Mouse (Mus musculus) CH12F3 (cell line): ENCODE measurements around the gene Cic.
"Not testable (repeated sequence)": the region's sequence is repeated elsewhere in the genome, so short reads cannot be mapped to it uniquely, and the experiment has no call there.

Experiments used
- in situ Hi-C: fragments of 300-500 bp; cut with MboI; formaldehyde crosslinking; loops from 2 replicates; pipeline ENCODE4 v1.14.3; 2020; ENCODE audit warnings: low sequenced_read_pairs

Gene Cic

GRCm38 (mm10) chr7:25303003-25303684, 35.6 kb downstream of the Cic start:
- in situ Hi-C loops = no loop called here

DNA sequence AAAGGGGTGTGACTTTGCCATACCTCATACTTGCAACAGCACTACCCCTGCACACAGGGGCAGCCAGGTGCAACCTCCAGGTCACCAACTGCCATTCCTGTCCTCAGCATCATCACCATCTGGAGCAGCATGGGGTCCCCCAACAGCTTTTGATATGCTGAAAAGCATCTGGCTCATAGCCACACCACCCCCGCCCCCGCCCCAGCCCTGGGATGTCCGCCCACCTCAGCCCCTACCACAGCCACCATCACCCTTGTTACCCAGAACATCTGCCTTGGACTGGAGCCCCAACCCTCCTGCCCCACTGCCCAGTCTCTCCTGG, 36.1 kb downstream of the Cic start:
- in situ Hi-C loops = no loop called here

DNA sequence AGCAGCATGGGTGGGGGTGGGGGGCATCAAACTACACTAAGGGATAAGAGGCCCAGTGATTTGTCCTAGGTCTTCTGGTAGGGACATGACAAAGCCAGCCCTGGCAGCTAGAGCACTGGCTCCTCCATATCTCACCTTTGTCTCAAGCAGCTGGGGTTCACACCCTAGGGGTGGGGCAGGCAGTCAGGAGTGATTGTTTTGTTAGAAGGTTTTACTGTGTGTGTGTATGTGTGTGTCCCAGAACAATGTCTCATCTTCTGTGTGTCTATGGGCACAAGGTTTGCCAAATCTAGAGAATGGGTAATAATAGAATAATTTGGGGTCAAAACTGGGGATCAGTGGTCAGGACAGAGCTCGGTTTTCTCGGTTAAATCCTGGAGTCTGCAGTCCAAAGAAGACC, 38.0 kb downstream of the Cic start:
- in situ Hi-C loops = no loop called here

GRCm38 (mm10) chr7:25305956-25306613, 38.6 kb downstream of the Cic start, which contains the start of gene Tmem145:
Gene Tmem145, plus strand, starts transcription at chr7:25306106.
- in situ Hi-C loops = no loop called here

GRCm38 (mm10) chr7:25306614-25306996, 39.1 kb downstream of the Cic start:
- in situ Hi-C loops = no loop called here

DNA sequence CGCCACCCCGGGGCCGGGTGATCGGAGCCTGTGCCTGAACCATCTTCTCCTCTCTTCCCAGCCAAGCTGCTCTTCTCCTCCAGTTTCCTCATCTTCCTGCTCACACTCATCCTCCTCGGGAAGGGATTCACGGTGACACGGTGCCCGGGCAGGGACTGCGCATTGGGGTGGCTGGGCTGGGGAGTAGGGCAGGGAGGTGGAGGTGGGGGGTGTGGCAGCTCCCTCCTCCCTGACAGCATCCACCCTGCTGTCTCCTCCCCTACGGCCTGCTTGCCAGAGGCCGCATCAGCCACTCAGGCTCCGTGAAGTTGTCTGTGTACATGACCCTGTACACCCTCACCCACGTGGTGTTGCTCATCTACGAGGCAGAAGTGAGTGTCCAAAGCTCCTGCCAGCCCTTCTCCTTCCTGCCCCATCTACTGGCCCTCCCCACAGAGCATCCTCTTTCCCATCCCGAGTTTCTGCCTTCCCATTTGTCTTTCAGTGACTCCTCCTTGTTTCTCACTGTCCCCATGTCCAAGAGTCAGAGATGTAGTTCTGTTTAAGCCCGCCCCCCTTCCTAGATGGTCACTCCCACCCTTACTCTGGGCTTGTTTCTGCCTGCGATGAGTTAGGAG, 41.3 kb downstream of the Cic start:
- in situ Hi-C loops = no loop called here

DNA sequence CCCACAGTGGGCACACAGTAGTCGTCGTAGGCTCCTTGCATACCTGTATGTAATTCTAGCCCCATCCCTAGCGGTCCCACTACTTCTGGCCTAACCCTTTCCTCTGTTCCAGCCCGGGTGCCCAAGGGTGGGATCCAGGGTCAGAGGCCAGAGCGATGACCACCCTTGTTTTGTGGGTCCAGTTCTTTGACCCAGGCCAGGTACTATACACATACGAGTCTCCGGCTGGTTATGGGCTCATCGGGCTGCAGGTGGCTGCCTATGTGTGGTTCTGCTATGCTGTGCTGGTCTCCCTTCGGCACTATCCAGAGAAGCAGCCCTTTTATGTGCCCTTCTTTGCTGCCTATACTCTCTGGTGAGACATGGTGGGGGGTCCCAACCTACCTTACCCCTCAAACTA, 41.9 kb downstream of the Cic start:
- in situ Hi-C loops = no loop called here

DNA sequence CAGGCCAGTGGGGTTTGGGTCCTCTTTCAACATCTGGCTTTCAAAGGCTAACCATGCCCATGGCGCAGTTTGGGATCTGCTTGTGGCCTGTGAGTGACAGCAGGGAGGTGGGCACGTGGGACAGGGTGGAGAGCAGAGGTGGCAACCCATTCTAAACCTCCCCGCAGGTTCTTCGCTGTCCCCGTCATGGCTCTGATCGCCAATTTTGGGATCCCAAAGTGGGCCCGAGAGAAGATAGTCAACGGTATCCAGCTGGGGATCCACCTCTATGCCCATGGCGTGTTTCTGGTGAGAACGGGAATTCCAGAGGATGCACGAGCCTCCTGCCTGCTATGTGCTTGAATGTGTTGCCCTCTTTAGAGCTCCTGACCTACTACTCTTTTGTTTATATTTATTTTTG, 43.7 kb downstream of the Cic start:
- in situ Hi-C loops = no loop called here

- in situ Hi-C loops = no loop called here
Measured at GRCm38 (mm10) chr7:25313325-25313724, 45.8 kb downstream of the Cic start.

DNA sequence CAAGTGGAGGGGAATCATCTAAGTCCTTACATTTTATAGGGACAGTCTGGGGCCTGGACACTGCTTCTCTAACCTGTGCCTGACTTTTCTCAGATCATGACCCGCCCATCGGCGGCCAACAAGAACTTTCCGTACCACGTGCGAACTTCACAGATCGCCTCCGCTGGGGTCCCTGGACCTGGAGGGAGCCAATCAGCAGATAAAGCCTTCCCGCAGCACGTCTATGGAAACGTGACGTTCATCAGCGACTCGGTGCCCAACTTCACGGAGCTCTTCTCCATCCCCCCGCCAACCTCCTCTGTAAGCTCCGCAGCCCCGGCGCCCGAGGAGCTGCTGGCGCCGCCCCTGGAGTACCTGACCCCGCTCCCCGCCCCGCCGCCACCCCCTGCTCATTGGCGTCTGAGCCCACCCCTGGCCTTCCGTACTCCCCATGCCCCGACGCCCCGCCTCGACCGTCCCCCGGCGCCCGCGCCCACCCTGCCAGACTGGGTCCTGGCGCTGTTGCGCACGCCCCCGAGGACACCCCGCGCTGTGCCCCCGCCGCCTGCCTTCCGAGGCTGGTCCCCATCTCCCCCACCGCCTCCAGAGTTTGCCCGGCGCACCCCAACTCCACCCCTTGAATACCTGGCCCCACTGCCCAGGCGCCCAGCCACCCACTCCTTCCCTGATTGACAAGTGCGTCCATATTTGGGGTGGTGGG, 47.3 kb downstream of the Cic start:
- in situ Hi-C loops = no loop called here

DNA sequence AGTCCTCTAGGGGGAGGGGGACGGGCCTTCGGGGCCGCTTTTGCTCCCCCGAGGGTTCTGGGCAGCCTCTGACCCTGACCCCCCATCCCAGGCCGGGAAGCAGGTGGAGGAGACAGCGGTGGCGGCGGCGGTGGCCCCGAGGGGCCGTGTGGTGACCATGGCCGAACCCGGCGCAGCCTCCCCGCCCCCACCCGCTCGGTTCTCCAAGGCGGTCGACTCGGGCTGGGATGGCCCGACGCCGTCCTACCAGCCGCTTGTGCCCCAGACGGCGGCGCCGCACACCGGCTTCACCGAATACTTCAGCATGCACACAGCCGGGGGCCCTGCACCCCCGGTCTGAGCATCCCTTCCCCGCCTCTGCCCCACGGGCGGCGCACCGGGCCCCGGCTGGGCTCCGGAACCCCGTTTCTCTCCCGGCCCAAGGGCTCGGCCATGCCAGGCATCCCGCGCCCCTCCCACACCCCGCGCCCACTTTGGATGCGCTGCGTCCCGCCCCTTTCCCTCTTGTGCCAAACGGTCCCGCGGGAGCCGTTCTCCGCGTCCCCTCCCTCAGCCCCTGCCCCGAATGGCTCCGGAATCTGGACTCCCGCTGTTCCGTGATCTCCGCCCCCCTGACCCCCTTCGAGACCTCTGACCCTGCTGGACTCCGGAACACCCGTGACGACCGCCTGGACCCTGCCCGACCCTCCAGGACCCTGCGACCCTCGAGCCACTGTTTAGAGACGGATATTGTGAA, 48.0 kb downstream of the Cic start:
- in situ Hi-C loops = no loop called here

DNA sequence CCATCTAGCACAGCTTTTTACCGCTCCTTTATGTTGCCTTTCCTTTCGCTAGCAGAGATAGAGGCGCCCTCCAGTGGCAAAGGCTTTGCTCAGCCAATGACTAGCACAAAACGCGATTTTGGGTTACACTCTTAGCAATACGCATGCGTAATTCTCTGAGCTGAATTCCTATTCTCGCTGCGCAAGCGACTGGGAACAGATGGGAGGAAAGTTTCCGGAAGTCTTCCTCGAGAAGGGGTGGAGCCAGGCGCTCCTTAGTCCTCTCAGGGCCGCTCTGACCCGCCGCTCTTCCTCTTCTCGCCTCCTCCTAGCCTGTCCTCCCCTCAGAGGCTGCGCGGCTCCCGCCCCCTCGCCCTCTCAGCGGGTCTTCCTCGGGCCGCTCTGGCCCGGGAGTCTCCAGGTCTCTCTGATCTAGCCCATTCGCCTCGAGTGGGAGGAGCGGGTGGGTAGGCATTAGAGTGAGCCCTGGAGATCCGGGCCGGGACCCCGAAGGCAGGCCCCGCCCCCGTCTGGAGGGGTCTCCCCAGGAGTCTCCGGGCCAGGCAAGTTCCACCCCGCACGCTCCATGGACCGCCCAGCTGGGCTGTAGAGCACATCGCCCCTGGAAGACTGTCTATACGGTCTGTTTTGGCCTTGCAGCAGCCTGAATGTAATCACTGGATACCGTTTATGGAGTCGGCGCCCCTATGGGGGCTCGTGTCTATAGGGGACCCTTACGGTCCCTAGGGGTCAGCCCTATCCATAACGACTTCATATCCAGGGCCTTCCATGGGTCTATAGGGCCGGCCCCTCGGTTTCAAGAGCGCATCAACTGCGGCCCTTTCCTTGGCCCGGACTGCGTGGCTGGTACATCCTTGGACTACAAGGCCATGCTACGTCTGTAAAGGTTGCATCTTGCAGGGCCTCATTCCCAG, 49.3 kb downstream of the Cic start, which contains the start of gene Megf8:
Gene Megf8, plus strand, starts transcription at position 633 of the 914 bp plus-strand sequence.
- in situ Hi-C loops = no loop called here

- in situ Hi-C loops = no loop called here
Measured at GRCm38 (mm10) chr7:25317446-25317999, 50.0 kb downstream of the Cic start.

- in situ Hi-C loops = no loop called here
Measured at GRCm38 (mm10) chr7:25322058-25322484, 54.6 kb downstream of the Cic start.

GRCm38 (mm10) chr7:25323219-25323618, 55.7 kb downstream of the Cic start:
- in situ Hi-C loops = no loop called here

DNA sequence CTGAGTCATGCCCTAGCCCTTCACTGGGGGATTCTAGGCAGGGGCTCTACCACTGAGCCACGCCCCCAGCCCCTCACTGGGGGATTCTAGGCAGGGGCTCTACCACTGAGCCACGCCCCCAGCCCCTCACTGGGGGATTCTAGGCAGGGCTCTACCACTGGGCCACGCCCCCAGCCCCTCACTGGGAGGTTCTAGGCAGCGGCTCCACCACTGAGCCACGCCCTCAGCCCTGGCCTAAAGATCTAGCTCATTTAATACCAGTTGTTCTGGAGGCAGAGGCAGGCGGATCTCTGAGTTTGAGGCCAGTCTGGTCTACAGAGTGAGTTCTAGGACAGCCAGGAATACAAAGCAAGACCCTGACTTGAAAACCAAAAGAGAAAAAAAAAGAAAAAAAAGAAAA, 57.9 kb downstream of the Cic start:
- in situ Hi-C loops = not testable (repeated sequence)

GRCm38 (mm10) chr7:25326233-25326632, 58.7 kb downstream of the Cic start:
- in situ Hi-C loops = no loop called here

DNA sequence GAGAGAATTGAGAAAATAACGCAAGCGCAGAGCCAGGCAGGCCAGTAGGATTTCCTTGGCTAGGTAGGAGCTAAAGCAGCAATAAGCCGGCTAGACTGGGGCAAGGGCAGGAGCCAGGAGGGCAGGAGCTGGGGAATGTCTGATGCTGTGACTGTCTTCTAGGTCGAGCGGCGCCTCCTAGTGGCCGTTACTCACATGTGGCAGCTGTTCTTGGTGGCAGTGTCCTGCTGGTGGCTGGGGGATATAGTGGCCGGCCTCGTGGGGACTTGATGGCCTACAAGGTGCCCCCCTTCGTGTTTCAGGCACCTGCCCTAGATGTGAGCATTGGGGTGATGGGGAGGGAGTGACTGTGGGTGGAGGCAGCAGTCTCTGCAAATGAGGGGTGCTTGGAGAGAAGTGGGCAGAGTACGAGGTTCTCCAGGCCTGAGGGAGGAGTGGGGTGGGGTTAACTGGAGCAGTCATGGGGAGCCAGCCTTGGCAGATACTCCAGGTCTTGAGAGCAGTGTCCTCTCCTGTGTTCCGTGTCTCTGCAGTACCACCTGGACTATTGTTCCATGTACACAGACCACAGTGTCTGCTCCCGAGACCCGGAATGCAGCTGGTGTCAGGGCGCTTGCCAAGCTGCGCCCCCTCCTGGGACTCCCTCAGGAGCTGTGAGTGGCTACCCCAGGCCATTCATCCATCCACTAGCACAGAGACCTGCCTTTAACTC, 66.2 kb downstream of the Cic start:
- in situ Hi-C loops = no loop called here

GRCm38 (mm10) chr7:25334472-25334871, 67.0 kb downstream of the Cic start:
- in situ Hi-C loops = no loop called here
